Mouse (Mus musculus): Measurements from ENCODE around the gene Scn10a. TPM values are rescaled to one million over a fixed set of nuclear protein-coding genes. Genes with fewer than 3 reads are reported as not detected.

The Scn10a gene
- polyA plus RNA-seq, 1 experiment from 2014 or later, result not detected

DNA sequence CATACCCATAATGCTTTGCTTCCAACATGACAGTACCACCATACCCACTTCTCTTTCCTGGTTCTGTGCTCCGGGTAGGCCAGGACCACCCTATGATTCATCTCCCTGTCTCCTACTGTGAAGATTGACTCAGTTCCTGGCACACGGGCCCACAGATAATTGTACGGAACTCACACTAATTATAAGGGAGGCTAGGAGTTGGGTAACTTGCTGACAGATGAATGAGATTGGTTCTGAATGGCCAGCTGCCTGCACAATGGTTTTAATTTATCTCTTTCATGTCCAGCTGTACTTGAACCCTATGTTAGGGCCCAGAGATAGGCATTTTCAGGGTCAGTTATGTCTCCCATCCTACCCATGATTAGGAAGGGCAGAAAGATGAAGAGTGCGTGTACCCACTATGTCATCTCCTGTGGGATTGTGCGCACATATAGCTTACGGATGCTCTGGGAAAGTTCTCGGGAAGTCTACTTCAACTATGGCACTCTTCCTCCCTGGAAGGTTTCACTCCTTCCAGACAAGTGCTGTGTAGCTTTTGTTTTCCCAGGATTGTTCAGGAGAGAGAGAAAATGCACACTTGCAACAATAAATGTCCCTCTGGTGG lies 108.5 kb downstream of the Scn10a start:
- ATAC-seq, result no peak
- no peak overlapping the region for H3K27ac ChIP-seq (ENCODE audit: low read depth, low read length)
- no peaks in the 10 kb centered on the region for H3K27me3 ChIP-seq (replicated peaks; ENCODE audit: control insufficient read depth, insufficient read depth, low read length)
- no peak overlapping the region for H3K4me3 ChIP-seq (ENCODE audit: low read depth, low read length)
- H3K9me3 ChIP-seq (ENCODE audit: control insufficient read depth), result no peaks in the 10 kb centered on the region
- 91% methylated on average over 7 of the region's 7 CpGs for WGBS
- H3K9ac ChIP-seq (ENCODE audit: low read depth, low read length), result no peak overlapping the region
- no peaks in the 10 kb centered on the region for H3K4me1 ChIP-seq (replicated peaks; ENCODE audit: control insufficient read depth, insufficient read depth, low read length)
- no peaks in the 10 kb centered on the region for H3K36me3 ChIP-seq (ENCODE audit: control insufficient read depth, insufficient read depth)
- TF ChIP-seq CTCF (IDR thresholded peaks at IDR 0.05; ENCODE audit: low read depth), result no peak
- no peak overlapping the region for H3K4me2 ChIP-seq (replicated peaks; ENCODE audit: low read depth)

GRCm38 (mm10) chr9:119606906-119607305 lies 112.2 kb downstream of the Scn10a start:
- Histone ChIP-seq H3K4me2 (replicated peaks; ENCODE audit: low read depth) (no peak overlapping the region), H3K36me3 (ENCODE audit: control insufficient read depth, insufficient read depth) (no peaks in the 10 kb centered on the region), H3K9me3 (ENCODE audit: control insufficient read depth) (no peaks in the 10 kb centered on the region), H3K4me1 (replicated peaks; ENCODE audit: control insufficient read depth, insufficient read depth, low read length) (no peaks in the 10 kb centered on the region), H3K27ac (ENCODE audit: low read depth, low read length) (no peak overlapping the region), H3K4me3 (ENCODE audit: low read depth, low read length) (no peak overlapping the region), H3K9ac (ENCODE audit: low read depth, low read length) (no peak overlapping the region), H3K27me3 (replicated peaks; ENCODE audit: control insufficient read depth, insufficient read depth, low read length) (no peaks in the 10 kb centered on the region)
- no peak for TF ChIP-seq CTCF (IDR thresholded peaks at IDR 0.05; ENCODE audit: low read depth)
- no peak for ATAC-seq
- 90% methylated on average over 5 of the region's 5 CpGs for WGBS

GRCm38 (mm10) chr9:119604607-119605006 lies 114.5 kb downstream of the Scn10a start:
- ATAC-seq, result no peak
- Histone ChIP-seq H3K9me3 (ENCODE audit: control insufficient read depth) (no peaks in the 10 kb centered on the region), H3K9ac (ENCODE audit: low read depth, low read length) (no peak overlapping the region), H3K4me1 (replicated peaks; ENCODE audit: control insufficient read depth, insufficient read depth, low read length) (no peaks in the 10 kb centered on the region), H3K36me3 (ENCODE audit: control insufficient read depth, insufficient read depth) (no peaks in the 10 kb centered on the region), H3K4me3 (ENCODE audit: low read depth, low read length) (no peak overlapping the region), H3K27ac (ENCODE audit: low read depth, low read length) (no peak overlapping the region), H3K27me3 (replicated peaks; ENCODE audit: control insufficient read depth, insufficient read depth, low read length) (no peaks in the 10 kb centered on the region), H3K4me2 (replicated peaks; ENCODE audit: low read depth) (no peak overlapping the region)
- WGBS, result 70% methylated on average over 8 of the region's 8 CpGs
- no peak for TF ChIP-seq CTCF (IDR thresholded peaks at IDR 0.05; ENCODE audit: low read depth)

DNA sequence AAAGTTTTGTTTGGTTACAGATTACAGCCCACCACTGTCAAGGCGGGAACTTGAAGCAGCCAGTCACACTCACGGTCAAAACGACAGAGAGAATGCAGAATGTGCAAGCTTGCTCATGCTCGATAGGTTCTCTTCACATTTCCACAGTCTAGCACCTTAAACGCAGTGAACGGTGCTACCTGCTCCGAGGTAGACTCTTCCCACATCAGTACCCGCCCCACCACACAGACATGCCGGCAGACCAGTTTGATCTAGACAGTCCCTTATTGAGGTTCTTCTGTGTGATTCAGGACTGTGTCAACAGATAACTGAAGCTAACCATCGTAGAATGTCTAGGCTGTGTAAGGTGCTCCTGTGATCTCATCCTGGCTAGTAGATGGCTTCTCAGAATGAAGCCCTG lies 120.6 kb downstream of the Scn10a start:
- Histone ChIP-seq H3K27me3 (replicated peaks; ENCODE audit: control insufficient read depth, insufficient read depth, low read length) (0 out of 2 replicates have a peak, but pooled peaks cover 3% of the 10 kb centered on the region), H3K4me1 (replicated peaks; ENCODE audit: control insufficient read depth, insufficient read depth, low read length) (no peaks in the 10 kb centered on the region), H3K4me3 (ENCODE audit: low read depth, low read length) (no peak overlapping the region), H3K9ac (ENCODE audit: low read depth, low read length) (no peak overlapping the region), H3K27ac (ENCODE audit: low read depth, low read length) (no peak overlapping the region), H3K9me3 (ENCODE audit: control insufficient read depth) (no peaks in the 10 kb centered on the region), H3K4me2 (replicated peaks; ENCODE audit: low read depth) (no peak overlapping the region), H3K36me3 (ENCODE audit: control insufficient read depth, insufficient read depth) (no peaks in the 10 kb centered on the region)
- WGBS, result 62% methylated on average over 10 of the region's 10 CpGs
- no peak for TF ChIP-seq CTCF (IDR thresholded peaks at IDR 0.05; ENCODE audit: low read depth)
- ATAC-seq, result no peak

DNA sequence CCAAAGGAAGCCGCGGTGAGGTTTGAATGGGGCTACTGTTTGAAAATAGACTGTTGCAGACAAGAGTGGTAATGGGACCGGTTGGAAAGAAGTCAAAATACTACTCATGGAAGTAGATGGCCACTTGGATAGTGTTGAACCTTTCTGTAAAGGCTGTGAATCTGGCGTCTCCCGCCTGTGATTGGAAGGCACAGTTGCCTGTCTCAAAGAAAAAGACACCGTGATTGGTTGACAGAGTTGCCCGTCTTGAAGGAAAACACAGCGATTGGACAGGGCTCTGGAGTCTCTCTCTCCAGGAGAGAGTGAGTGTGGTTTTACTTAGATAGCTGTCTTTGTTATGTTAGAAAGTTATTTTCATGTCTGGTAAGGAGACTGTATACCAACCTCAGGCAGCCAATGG lies 121.8 kb downstream of the Scn10a start:
- Histone ChIP-seq H3K9ac (ENCODE audit: low read depth, low read length) (no peak overlapping the region), H3K27me3 (replicated peaks; ENCODE audit: control insufficient read depth, insufficient read depth, low read length) (0 out of 2 replicates have a peak, but pooled peaks cover 3% of the 10 kb centered on the region), H3K4me3 (ENCODE audit: low read depth, low read length) (no peak overlapping the region), H3K9me3 (ENCODE audit: control insufficient read depth) (no peaks in the 10 kb centered on the region), H3K36me3 (ENCODE audit: control insufficient read depth, insufficient read depth) (no peaks in the 10 kb centered on the region), H3K4me2 (replicated peaks; ENCODE audit: low read depth) (no peak overlapping the region), H3K4me1 (replicated peaks; ENCODE audit: control insufficient read depth, insufficient read depth, low read length) (no peaks in the 10 kb centered on the region), H3K27ac (ENCODE audit: low read depth, low read length) (no peak overlapping the region)
- TF ChIP-seq CTCF (IDR thresholded peaks at IDR 0.05; ENCODE audit: low read depth), result no peak
- no peak for ATAC-seq
- WGBS, result 76% methylated on average over 8 of the region's 8 CpGs

DNA sequence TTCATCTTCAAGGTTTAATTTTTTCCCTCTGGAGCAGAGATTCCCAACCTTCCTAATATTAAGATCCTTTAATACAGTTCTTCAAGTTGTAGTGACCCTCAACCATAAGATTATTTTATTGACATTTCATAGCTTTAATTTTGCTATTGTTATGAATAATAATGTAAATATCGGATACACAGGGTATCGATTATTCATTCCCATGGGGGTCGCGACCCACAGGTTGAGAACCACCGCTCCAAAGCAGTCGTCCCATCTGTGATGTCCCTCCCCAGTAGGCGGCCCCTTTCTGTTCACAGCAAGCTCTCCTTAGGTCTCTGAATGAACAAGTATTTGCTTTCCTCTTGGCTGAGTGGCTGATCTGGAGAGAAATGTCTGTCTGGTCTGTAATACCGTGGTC lies 129.5 kb downstream of the Scn10a start:
- H3K4me3 ChIP-seq (ENCODE audit: low read depth, low read length), result no peak overlapping the region
- H3K36me3 ChIP-seq (ENCODE audit: control insufficient read depth, insufficient read depth), result no peaks in the 10 kb centered on the region
- H3K4me2 ChIP-seq (replicated peaks; ENCODE audit: low read depth), result no peak overlapping the region
- no peak for ATAC-seq
- H3K4me1 ChIP-seq (replicated peaks; ENCODE audit: control insufficient read depth, insufficient read depth, low read length), result no peaks in the 10 kb centered on the region
- WGBS, result 85% methylated on average over 8 of the region's 8 CpGs
- no peak overlapping the region for H3K9ac ChIP-seq (ENCODE audit: low read depth, low read length)
- no peaks in the 10 kb centered on the region for H3K9me3 ChIP-seq (ENCODE audit: control insufficient read depth)
- no peak overlapping the region for H3K27ac ChIP-seq (ENCODE audit: low read depth, low read length)
- no peaks in the 10 kb centered on the region for H3K27me3 ChIP-seq (replicated peaks; ENCODE audit: control insufficient read depth, insufficient read depth, low read length)
- no peak for TF ChIP-seq CTCF (IDR thresholded peaks at IDR 0.05; ENCODE audit: low read depth)
